Mouse (Mus musculus): Measurements from ENCODE around the gene Fgf4. TPM values are rescaled to one million over a fixed set of nuclear protein-coding genes. Genes with fewer than 3 reads are reported as not detected.
"Not testable (repeated sequence)": the region's sequence is repeated elsewhere in the genome, so short reads cannot be mapped to it uniquely, and the experiment has no call there.

Gene Fgf4
- polyA plus RNA-seq, 1 experiment, result 82.9 TPM

GRCm38 (mm10) chr7:144888564-144889299 lies 41.6 kb downstream of the Fgf4 start:
- peaks cover 2% of the 10 kb centered on the region for H3K4me1 ChIP-seq (ENCODE audit: control insufficient read depth, insufficient read depth, low read length)
- H3K9me3 ChIP-seq (replicated peaks; ENCODE audit: control insufficient read depth, insufficient read depth, low read length, poor library complexity, severe bottlenecking), result no peaks in the 10 kb centered on the region
- H3K27ac ChIP-seq (ENCODE audit: insufficient read depth, low read length), result no peak overlapping the region
- TF ChIP-seq CTCF (IDR thresholded peaks at IDR 0.05; ENCODE audit: low read depth, low read length), result no peak
- no peak for TF ChIP-seq POLR2A (IDR thresholded peaks at IDR 0.05; ENCODE audit: insufficient read depth, low read length)
- peak; percentile 85 for TF ChIP-seq EP300 (IDR thresholded peaks at IDR 0.05; ENCODE audit: insufficient read depth, low read depth, low read length)
- H3K27me3 ChIP-seq (ENCODE audit: control insufficient read depth, insufficient read depth, low read length, poor library complexity, severe bottlenecking), result no peaks in the 10 kb centered on the region
- no peak overlapping the region for H3K4me3 ChIP-seq (ENCODE audit: low read depth, low read length)
- H3K36me3 ChIP-seq (ENCODE audit: control insufficient read depth, insufficient read depth, low read length, poor library complexity, severe bottlenecking), result no peaks in the 10 kb centered on the region
- H3K9ac ChIP-seq (ENCODE audit: low read depth, poor library complexity, severe bottlenecking), result no peak overlapping the region

- H3K36me3 ChIP-seq (ENCODE audit: control insufficient read depth, insufficient read depth, low read length, poor library complexity, severe bottlenecking); H3K9ac ChIP-seq (ENCODE audit: low read depth, poor library complexity, severe bottlenecking); H3K4me1 ChIP-seq (ENCODE audit: control insufficient read depth, insufficient read depth, low read length); H3K4me3 ChIP-seq (ENCODE audit: low read depth, low read length); H3K9me3 ChIP-seq (replicated peaks; ENCODE audit: control insufficient read depth, insufficient read depth, low read length, poor library complexity, severe bottlenecking); H3K27me3 ChIP-seq (ENCODE audit: control insufficient read depth, insufficient read depth, low read length, poor library complexity, severe bottlenecking); H3K27ac ChIP-seq (ENCODE audit: insufficient read depth, low read length): not testable (repeated sequence)
Measured at GRCm38 (mm10) chr7:144890661-144891060, 43.5 kb downstream of the Fgf4 start.

- Histone ChIP-seq H3K9me3 (replicated peaks; ENCODE audit: control insufficient read depth, insufficient read depth, low read length, poor library complexity, severe bottlenecking) (no peaks in the 10 kb centered on the region), H3K27me3 (ENCODE audit: control insufficient read depth, insufficient read depth, low read length, poor library complexity, severe bottlenecking) (peaks cover 4% of the 10 kb centered on the region; the same call in 1 of the 2 replicates), H3K9ac (ENCODE audit: low read depth, poor library complexity, severe bottlenecking) (no peak overlapping the region), H3K36me3 (ENCODE audit: control insufficient read depth, insufficient read depth, low read length, poor library complexity, severe bottlenecking) (no peaks in the 10 kb centered on the region), H3K27ac (ENCODE audit: insufficient read depth, low read length) (no peak overlapping the region), H3K4me1 (ENCODE audit: control insufficient read depth, insufficient read depth, low read length) (peaks cover 4% of the 10 kb centered on the region), H3K4me3 (ENCODE audit: low read depth, low read length) (no peak overlapping the region)
- no peak for TF ChIP-seq POLR2A (IDR thresholded peaks at IDR 0.05; ENCODE audit: insufficient read depth, low read length)
- TF ChIP-seq EP300 (IDR thresholded peaks at IDR 0.05; ENCODE audit: insufficient read depth, low read depth, low read length), result no peak
- no peak for TF ChIP-seq CTCF (IDR thresholded peaks at IDR 0.05; ENCODE audit: low read depth, low read length)
Measured at GRCm38 (mm10) chr7:144891863-144892262, 44.7 kb downstream of the Fgf4 start.

- Histone ChIP-seq H3K4me1 (ENCODE audit: control insufficient read depth, insufficient read depth, low read length) (peaks cover 4% of the 10 kb centered on the region), H3K27ac (ENCODE audit: insufficient read depth, low read length) (no peak overlapping the region), H3K9me3 (replicated peaks; ENCODE audit: control insufficient read depth, insufficient read depth, low read length, poor library complexity, severe bottlenecking) (no peaks in the 10 kb centered on the region), H3K36me3 (ENCODE audit: control insufficient read depth, insufficient read depth, low read length, poor library complexity, severe bottlenecking) (no peaks in the 10 kb centered on the region), H3K9ac (ENCODE audit: low read depth, poor library complexity, severe bottlenecking) (no peak overlapping the region), H3K4me3 (ENCODE audit: low read depth, low read length) (no peak overlapping the region), H3K27me3 (ENCODE audit: control insufficient read depth, insufficient read depth, low read length, poor library complexity, severe bottlenecking) (peaks cover 8% of the 10 kb centered on the region; the same call in 1 of the 2 replicates)
- TF ChIP-seq EP300 (IDR thresholded peaks at IDR 0.05; ENCODE audit: insufficient read depth, low read depth, low read length), result no peak
- peak; percentile 10 for TF ChIP-seq CTCF (IDR thresholded peaks at IDR 0.05; ENCODE audit: low read depth, low read length)
- no peak for TF ChIP-seq POLR2A (IDR thresholded peaks at IDR 0.05; ENCODE audit: insufficient read depth, low read length)
Measured at GRCm38 (mm10) chr7:144892322-144892721, 45.2 kb downstream of the Fgf4 start.

- peaks cover 2% of the 10 kb centered on the region for H3K4me1 ChIP-seq (ENCODE audit: control insufficient read depth, insufficient read depth, low read length)
- peaks cover 12% of the 10 kb centered on the region; the same call in 1 of the 2 replicates for H3K27me3 ChIP-seq (ENCODE audit: control insufficient read depth, insufficient read depth, low read length, poor library complexity, severe bottlenecking)
- H3K9ac ChIP-seq (ENCODE audit: low read depth, poor library complexity, severe bottlenecking), result no peak overlapping the region
- H3K4me3 ChIP-seq (ENCODE audit: low read depth, low read length), result no peak overlapping the region
- H3K36me3 ChIP-seq (ENCODE audit: control insufficient read depth, insufficient read depth, low read length, poor library complexity, severe bottlenecking), result no peaks in the 10 kb centered on the region
- no peak overlapping the region for H3K27ac ChIP-seq (ENCODE audit: insufficient read depth, low read length)
- no peaks in the 10 kb centered on the region for H3K9me3 ChIP-seq (replicated peaks; ENCODE audit: control insufficient read depth, insufficient read depth, low read length, poor library complexity, severe bottlenecking)
- TF ChIP-seq EP300 (IDR thresholded peaks at IDR 0.05; ENCODE audit: insufficient read depth, low read depth, low read length), result no peak
- no peak for TF ChIP-seq CTCF (IDR thresholded peaks at IDR 0.05; ENCODE audit: low read depth, low read length)
- no peak for TF ChIP-seq POLR2A (IDR thresholded peaks at IDR 0.05; ENCODE audit: insufficient read depth, low read length)
Measured at GRCm38 (mm10) chr7:144894191-144894590, 47.0 kb downstream of the Fgf4 start.

- no peaks in the 10 kb centered on the region for H3K9me3 ChIP-seq (replicated peaks; ENCODE audit: control insufficient read depth, insufficient read depth, low read length, poor library complexity, severe bottlenecking)
- H3K27me3 ChIP-seq (ENCODE audit: control insufficient read depth, insufficient read depth, low read length, poor library complexity, severe bottlenecking), result peaks cover 12% of the 10 kb centered on the region; the same call in 1 of the 2 replicates
- H3K36me3 ChIP-seq (ENCODE audit: control insufficient read depth, insufficient read depth, low read length, poor library complexity, severe bottlenecking), result no peaks in the 10 kb centered on the region
- no peak overlapping the region for H3K9ac ChIP-seq (ENCODE audit: low read depth, poor library complexity, severe bottlenecking)
- no peak overlapping the region for H3K4me3 ChIP-seq (ENCODE audit: low read depth, low read length)
- peaks cover 2% of the 10 kb centered on the region for H3K4me1 ChIP-seq (ENCODE audit: control insufficient read depth, insufficient read depth, low read length)
- no peak overlapping the region for H3K27ac ChIP-seq (ENCODE audit: insufficient read depth, low read length)
- no peak for TF ChIP-seq POLR2A (IDR thresholded peaks at IDR 0.05; ENCODE audit: insufficient read depth, low read length)
- no peak for TF ChIP-seq EP300 (IDR thresholded peaks at IDR 0.05; ENCODE audit: insufficient read depth, low read depth, low read length)
- no peak for TF ChIP-seq CTCF (IDR thresholded peaks at IDR 0.05; ENCODE audit: low read depth, low read length)
Measured at GRCm38 (mm10) chr7:144894706-144895105, 47.5 kb downstream of the Fgf4 start.

Data from ES-Bruce4 (cell line).